Mouse (Mus musculus) CH12.LX (cell line): ENCODE measurements at regions not wholly inside any gene's neighbourhood (a gene's known extent, or its start where the extent isn't known, plus 50 kb on each side); places are given as distances from the start of the nearest gene placed in this dataset.

Source experiments
- BHLHE40 ChIP-seq: IDR thresholded peaks from 2 replicates; pipeline ENCODE4 v1.6.1; 2011; ENCODE audit warnings: mild to moderate bottlenecking, low read depth, low read length, improper control_type of control experiment
- CTCF ChIP-seq, 2 experiments: IDR thresholded peaks in 1 of 2; conservative IDR thresholded peaks in 1 of 2; 2 replicates each; pipeline ENCODE4 v1.5.1; 2011 to 2012; ENCODE audit warnings: low read depth in 2 of 2, low read length in 2 of 2, improper control_type of control experiment in 1 of 2, inconsistent platforms in 1 of 2, mild to moderate bottlenecking in 1 of 2, moderate library complexity in 1 of 2
- EP300 ChIP-seq: IDR thresholded peaks from 2 replicates; pipeline ENCODE4 v1.6.1; 2011; ENCODE audit warnings: low read length, improper control_type of control experiment
- IRF4 ChIP-seq: IDR thresholded peaks from 2 replicates; pipeline ENCODE4 v1.6.1; 2014; ENCODE audit warnings: low read depth, mild to moderate bottlenecking, inconsistent platforms, low read length, improper control_type of control experiment
- POLR2A ChIP-seq: IDR thresholded peaks from 2 replicates; pipeline ENCODE4 v1.6.1; 2011; ENCODE audit warnings: low read depth, mild to moderate bottlenecking, improper control_type of control experiment, low read length
- RAD21 ChIP-seq: IDR thresholded peaks from 2 replicates; pipeline ENCODE4 v1.6.1; 2011; ENCODE audit warnings: low read depth, mild to moderate bottlenecking, low read length, improper control_type of control experiment, moderate library complexity
- ZKSCAN1 ChIP-seq: IDR thresholded peaks from 2 replicates; pipeline ENCODE4 v1.6.1; 2012; ENCODE audit warnings: low read depth, inconsistent platforms, low read length, improper control_type of control experiment, borderline replicate concordance

DNA sequence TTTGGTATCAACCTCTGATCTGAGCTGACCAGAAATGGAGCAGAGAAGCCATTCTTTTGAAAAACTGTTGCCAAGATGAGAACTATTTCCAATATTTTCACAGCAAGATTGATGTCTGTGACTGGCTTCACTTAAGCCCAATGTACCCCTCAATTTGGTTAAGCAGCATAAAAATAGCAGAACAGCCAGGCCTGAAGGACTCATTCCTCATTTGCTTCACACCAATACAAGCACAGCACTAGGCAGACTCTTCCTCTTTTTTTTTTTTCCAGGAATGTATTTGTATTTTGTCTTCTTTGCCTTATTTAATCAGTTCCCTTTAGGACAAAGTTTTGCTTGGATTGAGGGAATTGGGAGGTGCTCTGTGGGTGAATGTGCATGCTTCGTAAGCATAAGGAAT is 441.4 kb upstream of the Btbd3 start:
- TF ChIP-seq POLR2A (no peak), EP300 (no peak), RAD21 (no peak), CTCF (conservative IDR thresholded peaks at IDR 0.05 in 1 of 2, IDR thresholded peaks at IDR 0.05 in 1 of 2; ENCODE audit: low read depth in 2 of 2, low read length in 2 of 2) (no peak), ZKSCAN1 (no peak), IRF4 (no peak), BHLHE40 (no peak)
